8 mouse cellular contexts compared by ENCODE assay signal in genomic region chr8:114438236-114438635, GRCm38 (mm10). TPM values are rescaled to one million over a fixed set of nuclear protein-coding genes. Genes with fewer than 3 reads are reported as not detected.
DNase-seq lines count a peak whose midpoint lies in the region; ATAC-seq lines count a peak whose summit lies in the region.

No protein-coding gene starts in this region.

- peak; percentile 32; the same call in 1 of the 2 replicates for ATAC-seq in megakaryocyte progenitor cell, adult 5-6 weeks (replicated peaks; ENCODE audit: poor library complexity)

- DNase-seq in heart, postnatal 10 days = peak; percentile 28 to 65
- DNase-seq in heart, adult 9 months (ENCODE audit: low spot score in 2 of 2) = no peak
- DNase-seq in B cell, adult 2 months = peak; percentile 74 to 76
- DNase-seq in T-cell, adult 2 months (ENCODE audit: low spot score) = peak; percentile 40
- DNase-seq in embryo, embryonic 11 days = peak; percentile 67
- DNase-seq in kidney, postnatal 4 days = peak; percentile 78
- peak; percentile 23 to 61 for DNase-seq in thymus, postnatal 10 days (ENCODE audit: low spot score in 2 of 2)

- intact Hi-C loops in heart, postnatal 10 days (cut with DNase I) = loop anchor here (1.0 to 5.0 kb wide), 3 partner anchors 296 to 773 kb away; no protein-coding TSS in a partner anchor

RNA-seq across cellular contexts. Expression of gene Wwox, which starts 1.2 kb away (rescaled TPM):
- 1 to 10 TPM; 7.4 to 8.1 TPM for total RNA-seq in heart, postnatal 10 days (2021)
- 10.6 and 11.2 TPM in 2 replicates for total RNA-seq in megakaryocyte progenitor cell, adult 5-6 weeks (2015)
- total RNA-seq in megakaryocyte progenitor cell, adult 5-6 weeks (2017) = 11.3 and 12.2 TPM in 2 replicates

RNA-seq across cellular contexts. Expression of gene Clec3a, which starts 20.4 kb away (rescaled TPM):
- total RNA-seq in heart, postnatal 10 days (2021) = not detected
- total RNA-seq in megakaryocyte progenitor cell, adult 5-6 weeks (2015) = not detected in 2 replicates
- not detected in 2 replicates for total RNA-seq in megakaryocyte progenitor cell, adult 5-6 weeks (2017)

Comparison
In these comparisons a context has a peak if more than half of its experiments do, and no peak if none do; other contexts are left out.
1. DNase-seq: peak in heart, postnatal 10 days (2 of 2), B cell, adult 2 months (2 of 2), T-cell, adult 2 months (single experiment), embryo, embryonic 11 days (single experiment), kidney, postnatal 4 days (2 of 2) and thymus, postnatal 10 days (2 of 2); none in heart, adult 9 months (0 of 2).